Mouse (Mus musculus): Measurements from ENCODE around the gene Fuom. TPM values are rescaled to one million over a fixed set of nuclear protein-coding genes. Genes with fewer than 3 reads are reported as not detected.

The Fuom gene
- polyA plus RNA-seq (2014; fragmentation: Illumina TruSeq; extraction: RNeasy Lipid Tissue Mini Kit (QIAGEN cat#74804); ENCODE audit: low read depth, low replicate concordance), result 32.4 TPM

GRCm38 (mm10) chr7:140101993-140102860, at the start of gene Fuom:
Gene Fuom (minus strand): TSS chr7:140102441.

GRCm38 (mm10) chr7:140137135-140138020, 35.1 kb upstream of the Fuom start, which contains the start of gene Mtg1:
Gene Mtg1 (plus strand): TSS chr7:140137564.

GRCm38 (mm10) chr7:140116329-140117054, 14.3 kb upstream of the Fuom start, which contains the start of gene Echs1:
Gene Echs1 (minus strand): TSS chr7:140116476.

GRCm38 (mm10) chr7:140115583-140116328, 13.5 kb upstream of the Fuom start, which contains the start of gene Paox:
Gene Paox (plus strand): TSS chr7:140115799.

GRCm38 (mm10) chr7:140092924-140093528, 9.2 kb downstream of the Fuom start, which contains the start of gene Prap1:
Gene Prap1 (plus strand): TSS chr7:140093395.

GRCm38 (mm10) chr7:140082242-140082678, 20.0 kb downstream of the Fuom start, which contains the start of gene Caly:
Gene Caly (minus strand): TSS chr7:140082548.

GRCm38 (mm10) chr7:140048361-140049114, 53.7 kb downstream of the Fuom start, which contains the start of gene Msx3:
Gene Msx3 (minus strand): TSS chr7:140049089.

Other genes starting within 250 kb of the Fuom start
- not detected for gene Kndc1, start 207.7 kb downstream of the Fuom start, polyA plus RNA-seq (2014; fragmentation: Illumina TruSeq; extraction: RNeasy Lipid Tissue Mini Kit (QIAGEN cat#74804); ENCODE audit: low read depth, low replicate concordance)
- not detected for gene Utf1, start 158.7 kb downstream of the Fuom start, polyA plus RNA-seq (2014; fragmentation: Illumina TruSeq; extraction: RNeasy Lipid Tissue Mini Kit (QIAGEN cat#74804); ENCODE audit: low read depth, low replicate concordance)
- gene 6430531B16Rik, start 123.7 kb downstream of the Fuom start, polyA plus RNA-seq (2014; fragmentation: Illumina TruSeq; extraction: RNeasy Lipid Tissue Mini Kit (QIAGEN cat#74804); ENCODE audit: low read depth, low replicate concordance), result not detected
- gene Adam8, start 109.9 kb downstream of the Fuom start, polyA plus RNA-seq (2014; fragmentation: Illumina TruSeq; extraction: RNeasy Lipid Tissue Mini Kit (QIAGEN cat#74804); ENCODE audit: low read depth, low replicate concordance), result not detected
- gene Zfp511, start 66.0 kb downstream of the Fuom start, polyA plus RNA-seq (2014; fragmentation: Illumina TruSeq; extraction: RNeasy Lipid Tissue Mini Kit (QIAGEN cat#74804); ENCODE audit: low read depth, low replicate concordance), result 15.9 TPM
- 12.0 TPM for gene Tubgcp2, start 65.8 kb downstream of the Fuom start, polyA plus RNA-seq (2014; fragmentation: Illumina TruSeq; extraction: RNeasy Lipid Tissue Mini Kit (QIAGEN cat#74804); ENCODE audit: low read depth, low replicate concordance)
- gene Msx3, start 53.4 kb downstream of the Fuom start, polyA plus RNA-seq (2014; fragmentation: Illumina TruSeq; extraction: RNeasy Lipid Tissue Mini Kit (QIAGEN cat#74804); ENCODE audit: low read depth, low replicate concordance), result not detected
- not detected for gene Caly, start 19.9 kb downstream of the Fuom start, polyA plus RNA-seq (2014; fragmentation: Illumina TruSeq; extraction: RNeasy Lipid Tissue Mini Kit (QIAGEN cat#74804); ENCODE audit: low read depth, low replicate concordance)
- not detected for gene Prap1, start 9.0 kb downstream of the Fuom start, polyA plus RNA-seq (2014; fragmentation: Illumina TruSeq; extraction: RNeasy Lipid Tissue Mini Kit (QIAGEN cat#74804); ENCODE audit: low read depth, low replicate concordance)
- 5.0 TPM for gene Paox, start 13.4 kb upstream of the Fuom start, polyA plus RNA-seq (2014; fragmentation: Illumina TruSeq; extraction: RNeasy Lipid Tissue Mini Kit (QIAGEN cat#74804); ENCODE audit: low read depth, low replicate concordance)
- 87.7 TPM for gene Echs1, start 14.0 kb upstream of the Fuom start, polyA plus RNA-seq (2014; fragmentation: Illumina TruSeq; extraction: RNeasy Lipid Tissue Mini Kit (QIAGEN cat#74804); ENCODE audit: low read depth, low replicate concordance)
- gene Mtg1, start 35.1 kb upstream of the Fuom start, polyA plus RNA-seq (2014; fragmentation: Illumina TruSeq; extraction: RNeasy Lipid Tissue Mini Kit (QIAGEN cat#74804); ENCODE audit: low read depth, low replicate concordance), result 3.2 TPM
- gene Sprn, start 52.4 kb upstream of the Fuom start, polyA plus RNA-seq (2014; fragmentation: Illumina TruSeq; extraction: RNeasy Lipid Tissue Mini Kit (QIAGEN cat#74804); ENCODE audit: low read depth, low replicate concordance), result 0.73 TPM
- not detected for gene Olfr522, start 62.3 kb upstream of the Fuom start, polyA plus RNA-seq (2014; fragmentation: Illumina TruSeq; extraction: RNeasy Lipid Tissue Mini Kit (QIAGEN cat#74804); ENCODE audit: low read depth, low replicate concordance)
- not detected for gene Olfr523, start 70.8 kb upstream of the Fuom start, polyA plus RNA-seq (2014; fragmentation: Illumina TruSeq; extraction: RNeasy Lipid Tissue Mini Kit (QIAGEN cat#74804); ENCODE audit: low read depth, low replicate concordance)
- gene Olfr524, start 103.5 kb upstream of the Fuom start, polyA plus RNA-seq (2014; fragmentation: Illumina TruSeq; extraction: RNeasy Lipid Tissue Mini Kit (QIAGEN cat#74804); ENCODE audit: low read depth, low replicate concordance), result not detected
- not detected for gene Cd163l1, start 115.8 kb upstream of the Fuom start, polyA plus RNA-seq (2014; fragmentation: Illumina TruSeq; extraction: RNeasy Lipid Tissue Mini Kit (QIAGEN cat#74804); ENCODE audit: low read depth, low replicate concordance)
- not detected for gene 5830411N06Rik, start 144.8 kb upstream of the Fuom start, polyA plus RNA-seq (2014; fragmentation: Illumina TruSeq; extraction: RNeasy Lipid Tissue Mini Kit (QIAGEN cat#74804); ENCODE audit: low read depth, low replicate concordance)
- not detected for gene Olfr525, start 218.4 kb upstream of the Fuom start, polyA plus RNA-seq (2014; fragmentation: Illumina TruSeq; extraction: RNeasy Lipid Tissue Mini Kit (QIAGEN cat#74804); ENCODE audit: low read depth, low replicate concordance)
- gene Olfr527, start 231.6 kb upstream of the Fuom start, polyA plus RNA-seq (2014; fragmentation: Illumina TruSeq; extraction: RNeasy Lipid Tissue Mini Kit (QIAGEN cat#74804); ENCODE audit: low read depth, low replicate concordance), result not detected

Measured in sigmoid colon, adult 10 weeks (tissue).